Mouse (Mus musculus) forebrain, postnatal 0 days (tissue): Measurements from ENCODE around the gene Pdia5. TPM values are rescaled to one million over a fixed set of nuclear protein-coding genes. Genes with fewer than 3 reads are reported as not detected.

Source experiments
- ATAC-seq: fragments of 200-750 bp; cut with Nextera tagmentation; 2 replicates; pipeline ENCODE4 v1.8.0; 2017; ENCODE audit warnings: mild to moderate bottlenecking, moderate library complexity
- DNase-seq: peaks from one replicate; pipeline ENCODE4 v3.0.0-alpha.2; 2015
- H3K27ac ChIP-seq: fragments of 300-500 bp; sonication (generic); 2 replicates; pipeline ENCODE4 v1.5.1; 2014; ENCODE audit warnings: low read depth, mild to moderate bottlenecking, antibody characterized with exemption, low read length, moderate library complexity, mixed read lengths
- H3K27me3 ChIP-seq: fragments of 300-500 bp; sonication (generic); 2 replicates; pipeline ENCODE4 v1.6.1; 2014; ENCODE audit warnings: mild to moderate bottlenecking, low read length, mixed read lengths; ENCODE audit not compliant: insufficient read depth
- H3K36me3 ChIP-seq: fragments of 300-500 bp; sonication (generic); 2 replicates; pipeline ENCODE4 v1.6.1; 2014; ENCODE audit warnings: mild to moderate bottlenecking, moderate library complexity; ENCODE audit not compliant: insufficient read depth
- H3K4me1 ChIP-seq: fragments of 300-500 bp; sonication (generic); 2 replicates; pipeline ENCODE4 v1.6.1; 2014; ENCODE audit warnings: antibody characterized with exemption; ENCODE audit not compliant: insufficient read depth
- H3K4me2 ChIP-seq: fragments of 300-500 bp; sonication (generic); 2 replicates; pipeline ENCODE4 v1.6.1; 2014; ENCODE audit warnings: low read depth, mild to moderate bottlenecking, moderate library complexity
- H3K4me3 ChIP-seq: fragments of 300-500 bp; sonication (generic); 2 replicates; pipeline ENCODE4 v1.5.1; 2014; ENCODE audit warnings: low read depth, low read length, mixed read lengths
- H3K9ac ChIP-seq: fragments of 300-500 bp; sonication (generic); 2 replicates; pipeline ENCODE4 v1.6.1; 2014; ENCODE audit warnings: mild to moderate bottlenecking
- H3K9me3 ChIP-seq: fragments of 300-500 bp; sonication (generic); 2 replicates; pipeline ENCODE4 v1.6.1; 2016; ENCODE audit warnings: low read length
- CTCF ChIP-seq: sonication (generic); IDR thresholded peaks from 2 replicates; pipeline ENCODE4 v1.5.1; 2016; ENCODE audit warnings: antibody characterized with exemption, control low read depth, low read depth
- WGBS: fragments of 180-500 bp; shearing (Covaris S2); extraction: QIAGEN DNeasy Blood & Tissue Kit; methylation state at CpG from one replicate; pipeline ENCODE4 v1.1.7; 2014; 5-methylcytosine and 5-hydroxymethylcytosine counted together
- polyA plus RNA-seq: library from polyadenylated mRNA; unstranded; fragments of >200 nt; fragmentation: Nextera tagmentation; extraction: Ambion mirVana; gene quantifications from 2 replicates; pipeline ENCODE4 v1.2.1, GENCODE M21; 2015
- total RNA-seq: library from RNA; depleted of rRNA; stranded (reverse); fragments of >200 nt; gene quantifications from 2 replicates; pipeline ENCODE4 v1.2.3, GENCODE M21; 2014

Gene Pdia5
- total and polyA plus RNA-seq, 2 experiments from 2014 or later, result 2.5 to 8.7 TPM

DNA sequence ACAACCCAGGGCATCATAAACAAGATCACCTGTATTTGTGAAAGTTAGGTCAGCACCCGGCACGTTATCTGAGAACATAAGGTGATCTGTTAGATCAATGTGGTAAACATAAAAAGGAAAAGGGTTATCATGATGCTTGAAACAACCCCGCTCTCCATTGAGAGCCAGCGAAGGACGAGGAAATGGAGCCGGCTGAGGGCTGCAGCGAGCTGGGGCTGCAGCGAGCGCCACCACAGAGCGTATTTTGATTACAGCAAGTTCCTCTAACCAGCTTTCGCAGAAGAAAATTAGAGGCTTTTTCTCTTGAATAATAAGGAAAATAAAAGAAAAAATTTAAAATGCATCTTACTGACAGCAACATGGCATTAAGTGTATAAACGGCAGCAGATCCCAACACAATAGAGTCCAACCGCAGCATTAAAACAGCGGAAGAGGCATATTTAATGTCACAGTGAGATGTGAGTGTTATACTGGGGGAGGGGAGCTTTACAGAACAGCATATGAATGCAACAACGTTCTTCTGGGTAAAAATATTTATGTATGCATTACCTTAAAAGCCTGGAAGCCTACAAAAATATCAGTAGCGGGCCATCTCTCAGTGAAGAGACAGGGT is 40.5 kb downstream of the Pdia5 start:
- H3K9ac ChIP-seq, result no peak overlapping the region
- TF ChIP-seq CTCF, result no peak
- H3K4me1 ChIP-seq, result no peaks in the 10 kb centered on the region
- ATAC-seq (peak; percentile 58; the same call in 1 of the 2 replicates), DNase-seq (no peak)
- peaks cover 7% of the 10 kb centered on the region; the same call in 1 of the 2 replicates for H3K36me3 ChIP-seq
- H3K27me3 ChIP-seq, result no peaks in the 10 kb centered on the region
- no peak overlapping the region; the same call in 1 of the 2 replicates for H3K27ac ChIP-seq
- H3K4me3 ChIP-seq, result no peak overlapping the region
- no peaks in the 10 kb centered on the region for H3K9me3 ChIP-seq
- no peak overlapping the region for H3K4me2 ChIP-seq
- 57% methylated on average over 16 of the region's 16 CpGs for WGBS

DNA sequence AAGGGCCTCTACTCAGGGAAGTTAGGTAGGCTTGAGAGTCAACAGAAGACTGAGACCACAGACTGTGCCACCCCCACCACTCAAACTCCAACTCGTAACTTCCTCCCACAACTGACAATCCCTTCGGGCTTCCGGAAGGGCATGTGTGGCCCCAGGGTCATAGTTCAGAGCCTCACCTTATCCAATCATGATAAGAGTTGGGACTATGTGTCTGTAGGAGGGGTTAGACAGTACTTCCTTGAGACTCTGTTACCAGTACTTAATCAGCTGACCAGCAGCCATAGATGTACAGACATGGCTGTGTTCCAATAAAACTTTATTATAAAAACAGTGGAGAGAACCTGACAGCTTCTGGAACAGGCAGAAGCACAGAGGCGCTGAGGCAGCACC is 48.7 kb downstream of the Pdia5 start:
- H3K4me1 ChIP-seq, result no peaks in the 10 kb centered on the region
- no peak overlapping the region for H3K27ac ChIP-seq
- no peak overlapping the region for H3K4me2 ChIP-seq
- H3K9me3 ChIP-seq, result no peaks in the 10 kb centered on the region
- no peak for TF ChIP-seq CTCF
- H3K36me3 ChIP-seq, result no peaks in the 10 kb centered on the region
- no peak overlapping the region for H3K9ac ChIP-seq
- WGBS, result 95% methylated on average over 4 of the region's 4 CpGs
- DNase-seq (no peak), ATAC-seq (no peak)
- no peak overlapping the region for H3K4me3 ChIP-seq
- H3K27me3 ChIP-seq, result no peaks in the 10 kb centered on the region

GRCm38 (mm10) chr16:35441346-35442025 is 49.2 kb downstream of the Pdia5 start:
- no peak for ATAC-seq
- Histone ChIP-seq H3K27me3 (no peaks in the 10 kb centered on the region), H3K27ac (no peak overlapping the region), H3K9ac (no peak overlapping the region), H3K36me3 (no peaks in the 10 kb centered on the region), H3K4me1 (no peaks in the 10 kb centered on the region), H3K4me2 (no peak overlapping the region), H3K4me3 (no peak overlapping the region), H3K9me3 (no peaks in the 10 kb centered on the region)
- no peak for DNase-seq
- no peak for TF ChIP-seq CTCF
- WGBS, result 74% methylated on average over 9 of the region's 9 CpGs

DNA sequence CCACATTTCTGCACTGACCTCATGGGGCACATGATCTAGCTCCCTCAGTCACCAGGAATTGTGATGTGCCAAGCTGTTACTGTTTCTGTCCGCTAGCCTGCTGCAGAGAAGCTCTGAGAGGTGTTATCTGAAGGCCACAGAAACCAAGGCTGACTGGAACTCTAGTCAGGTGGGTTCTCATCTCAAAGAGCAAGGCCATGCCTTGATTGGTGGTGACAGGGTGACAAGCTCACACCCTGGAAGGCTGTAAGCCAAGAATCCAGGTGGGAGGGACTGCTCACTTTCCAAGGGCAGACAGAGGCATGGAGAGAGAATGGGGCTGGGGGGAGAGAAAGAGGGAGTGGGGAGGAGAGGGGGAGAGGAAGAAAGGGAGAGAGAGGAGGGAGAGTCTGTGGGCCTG is 51.6 kb downstream of the Pdia5 start:
- no peaks in the 10 kb centered on the region for H3K4me1 ChIP-seq
- WGBS, result 88% methylated on average over 1 of the region's 1 CpGs
- no peak overlapping the region for H3K27ac ChIP-seq
- no peak overlapping the region for H3K4me2 ChIP-seq
- no peaks in the 10 kb centered on the region for H3K9me3 ChIP-seq
- H3K27me3 ChIP-seq, result no peaks in the 10 kb centered on the region
- no peak overlapping the region for H3K4me3 ChIP-seq
- ATAC-seq (no peak), DNase-seq (no peak)
- no peak overlapping the region for H3K9ac ChIP-seq
- H3K36me3 ChIP-seq, result no peaks in the 10 kb centered on the region
- TF ChIP-seq CTCF, result no peak

DNA sequence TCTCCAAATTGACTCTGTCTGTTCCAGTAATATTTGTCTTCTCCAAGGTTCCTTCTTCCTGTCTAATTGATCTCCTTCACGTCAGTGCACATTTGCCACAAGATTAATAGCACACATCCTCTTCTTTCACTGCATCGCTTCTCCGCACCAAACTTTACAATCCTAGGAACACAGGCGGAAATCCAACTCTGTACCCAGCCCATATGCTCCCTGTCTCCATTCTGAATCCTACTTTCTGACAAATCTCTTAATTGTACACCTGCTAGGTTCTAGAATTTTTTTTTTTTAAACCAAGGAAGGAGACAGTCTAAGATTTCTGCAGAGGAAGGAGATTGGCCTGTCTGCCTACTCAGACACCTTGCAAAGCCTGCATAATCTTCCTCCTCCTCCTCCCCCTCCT is 59.1 kb downstream of the Pdia5 start:
- H3K4me1 ChIP-seq, result no peaks in the 10 kb centered on the region
- no peak overlapping the region for H3K4me2 ChIP-seq
- no peak for ATAC-seq
- DNase-seq, result no peak
- WGBS, result 69% methylated on average over 4 of the region's 4 CpGs
- no peaks in the 10 kb centered on the region for H3K27me3 ChIP-seq
- no peak overlapping the region for H3K4me3 ChIP-seq
- no peaks in the 10 kb centered on the region for H3K36me3 ChIP-seq
- no peak overlapping the region for H3K9ac ChIP-seq
- no peak for TF ChIP-seq CTCF
- no peak overlapping the region for H3K27ac ChIP-seq
- no peaks in the 10 kb centered on the region for H3K9me3 ChIP-seq

DNA sequence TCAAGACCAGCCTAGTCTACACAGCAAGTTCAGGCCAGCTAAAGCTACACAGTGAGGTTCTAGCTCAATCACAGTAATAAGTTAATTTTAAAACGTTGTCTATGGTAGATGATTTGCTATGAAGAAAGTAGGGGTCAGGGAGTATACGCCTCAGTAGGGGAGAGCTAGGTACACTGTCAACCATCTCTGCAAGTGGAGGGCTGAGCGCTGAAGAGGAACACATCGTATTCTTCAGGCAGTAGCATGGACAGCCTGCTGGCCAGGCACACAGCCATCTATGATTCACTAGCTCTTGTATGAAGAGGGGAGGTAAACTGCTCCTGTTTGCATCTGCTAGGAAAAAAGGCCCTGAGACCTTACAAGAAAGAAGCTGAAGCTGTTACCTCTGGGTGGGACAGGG is 65.7 kb downstream of the Pdia5 start:
- 87% methylated on average over 4 of the region's 4 CpGs for WGBS
- TF ChIP-seq CTCF, result no peak

More for the DNA sequence above, 65.7 kb downstream of the Pdia5 start:
- H3K36me3 ChIP-seq, result no peaks in the 10 kb centered on the region
- H3K4me1 ChIP-seq, result no peaks in the 10 kb centered on the region
- H3K27ac ChIP-seq, result no peak overlapping the region
- no peak overlapping the region for H3K4me3 ChIP-seq
- no peaks in the 10 kb centered on the region for H3K9me3 ChIP-seq
- H3K9ac ChIP-seq, result no peak overlapping the region
- ATAC-seq (no peak), DNase-seq (no peak)
- no peaks in the 10 kb centered on the region for H3K27me3 ChIP-seq
- H3K4me2 ChIP-seq, result no peak overlapping the region
